Mouse (Mus musculus) central nervous system, embryonic 18 days (tissue): ENCODE results near the gene Cdkl3. TPM values are rescaled to one million over a fixed set of nuclear protein-coding genes. Genes with fewer than 3 reads are reported as not detected.

Experiments
- polyA plus RNA-seq: library from polyadenylated mRNA; depleted of rRNA; stranded (reverse); fragments of >200 nt; gene quantifications from 2 replicates; pipeline ENCODE4 v1.2.3, GENCODE M21; 2012; rRNA removed

Cdkl3 gene
- 21.0 and 22.6 TPM in 2 replicates for polyA plus RNA-seq

GRCm38 (mm10) chr11:52003772-52004528, at the start of gene Cdkl3:
Cdkl3 (plus strand) TSS chr11:52004221.

DNA sequence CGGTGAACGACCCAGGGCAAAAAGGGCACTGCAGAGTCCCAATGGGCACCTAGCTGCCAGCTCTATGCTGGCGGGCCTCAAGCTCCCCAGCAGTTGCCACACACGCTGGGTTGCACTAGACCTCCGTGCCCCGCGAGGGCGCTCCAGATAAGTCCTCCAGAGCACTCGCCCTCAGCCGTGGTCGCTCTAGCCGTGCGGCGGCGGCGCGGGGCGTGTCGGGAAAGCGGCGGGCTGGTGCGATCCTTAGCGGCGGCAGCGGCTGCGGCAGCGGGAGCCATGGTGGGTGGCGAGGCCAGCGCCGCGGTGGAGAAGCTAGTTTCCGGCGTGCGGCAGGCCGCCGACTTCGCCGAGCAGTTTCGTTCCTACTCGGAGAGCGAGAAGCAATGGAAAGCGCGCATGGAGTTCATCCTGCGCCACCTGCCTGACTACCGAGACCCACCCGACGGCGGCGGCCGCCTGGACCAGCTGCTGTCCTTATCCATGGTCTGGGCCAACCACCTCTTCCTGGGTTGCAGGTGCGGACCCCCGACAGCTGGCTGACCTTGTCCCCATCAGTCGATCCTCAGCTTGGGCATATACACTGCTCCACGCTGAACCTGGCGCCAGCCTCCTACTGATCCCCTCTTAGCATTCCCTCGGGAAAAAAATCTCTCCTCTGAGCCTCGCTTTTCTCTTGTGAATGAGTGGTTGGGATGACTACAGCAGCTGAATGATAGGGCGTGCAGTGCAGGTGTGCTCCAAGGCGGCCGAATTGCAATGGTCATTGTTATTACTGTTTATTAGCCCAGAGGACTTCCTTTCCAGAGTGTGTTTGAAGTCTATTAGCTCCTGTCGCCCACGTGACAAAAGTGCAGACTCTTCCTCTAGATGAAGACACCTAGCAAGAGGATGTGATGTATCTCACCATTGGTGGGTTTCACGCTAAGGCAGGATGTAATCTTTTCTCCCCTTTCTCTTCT, 36.3 kb upstream of the Cdkl3 start, which contains the start of gene Cdkn2aipnl:
Gene Cdkn2aipnl (plus strand): TSS at position 219 of the 959 bp plus-strand sequence.

DNA sequence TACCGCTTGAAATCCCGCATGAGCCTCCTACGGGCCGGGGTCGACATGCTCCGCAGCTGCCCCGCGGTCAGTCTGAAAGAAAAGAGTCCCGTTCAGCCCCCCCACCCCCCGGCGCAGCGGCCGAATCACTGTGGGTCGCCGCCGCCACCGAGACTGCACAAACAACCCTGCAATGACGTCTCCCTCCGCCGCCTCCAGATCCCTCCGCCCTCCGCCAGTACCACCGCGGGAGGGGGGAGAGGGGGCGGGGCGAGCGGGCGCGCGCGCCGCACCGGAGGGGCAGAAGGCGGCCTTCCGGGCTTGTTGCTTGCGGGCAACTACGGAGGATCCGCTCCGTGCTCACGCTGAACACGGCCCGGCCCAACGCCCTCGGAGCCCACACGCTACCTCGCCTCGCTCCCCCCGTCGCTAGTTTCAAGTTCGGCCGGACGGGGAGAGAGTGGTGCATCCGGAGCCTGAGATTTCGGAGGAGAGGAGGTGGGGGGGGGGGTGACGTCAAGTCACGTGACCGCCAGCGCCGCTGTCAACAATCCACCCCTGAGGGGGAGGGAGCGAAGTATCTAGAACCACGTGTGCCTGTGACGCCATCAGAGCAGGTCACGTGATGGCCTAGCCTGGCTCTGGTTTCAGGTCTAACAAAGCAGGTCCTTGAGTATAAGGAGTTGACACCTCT, 3.6 kb upstream of the Cdkl3 start, which contains the start of gene Ube2b:
Gene Ube2b (minus strand): TSS at position 473 of the 673 bp plus-strand sequence.

DNA sequence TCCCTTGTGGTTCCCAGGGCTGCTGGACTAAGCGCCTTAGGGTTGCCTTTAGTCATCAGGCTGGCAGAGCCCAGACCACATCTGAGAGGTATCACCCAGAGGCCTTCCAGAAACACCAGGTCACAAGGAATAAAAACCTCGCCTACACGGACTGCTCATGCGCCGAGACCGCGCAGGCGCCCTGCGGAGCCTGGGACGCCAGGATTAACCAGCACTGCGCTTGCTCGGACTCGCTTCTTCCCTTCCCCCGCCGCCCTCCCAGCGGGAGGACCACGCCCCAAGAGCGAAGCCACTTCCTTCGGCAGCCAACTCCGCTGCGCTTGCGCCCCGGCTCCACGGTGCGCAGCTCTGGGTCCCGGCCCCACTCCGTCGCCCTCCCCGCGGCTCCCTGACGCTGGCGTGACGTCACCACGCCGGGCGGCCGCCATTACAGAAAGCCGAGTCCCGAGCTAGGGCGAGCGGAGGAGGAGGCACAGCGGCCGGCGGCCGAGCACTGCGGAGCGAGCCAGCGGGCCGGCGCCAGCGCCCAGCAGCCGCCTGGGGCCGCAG, 94.5 kb downstream of the Cdkl3 start, which contains the start of gene Ppp2ca:
Gene Ppp2ca (plus strand): TSS at position 284 of the 549 bp plus-strand sequence.

Other genes starting within 250 kb of the Cdkl3 start
- gene Sec24a, start 240.6 kb upstream of the Cdkl3 start, polyA plus RNA-seq = 9.7 and 10.1 TPM in 2 replicates
- gene Sar1b, start 240.5 kb upstream of the Cdkl3 start, polyA plus RNA-seq = 105 and 120 TPM in 2 replicates
- gene Jade2, start 146.6 kb upstream of the Cdkl3 start, polyA plus RNA-seq = 2.3 TPM in 2 replicates
- 48.3 and 52.5 TPM in 2 replicates for gene Cdkn2aipnl, start 36.6 kb upstream of the Cdkl3 start, polyA plus RNA-seq
- 235 and 244 TPM in 2 replicates for gene Ube2b, start 3.5 kb upstream of the Cdkl3 start, polyA plus RNA-seq
- gene Ppp2ca, start 94.5 kb downstream of the Cdkl3 start, polyA plus RNA-seq = 120 and 123 TPM in 2 replicates
- not detected in 2 replicates for gene Olfr1373, start 141.3 kb downstream of the Cdkl3 start, polyA plus RNA-seq
- gene Olfr1371, start 209.8 kb downstream of the Cdkl3 start, polyA plus RNA-seq = not detected in 2 replicates
- 327 and 336 TPM in 2 replicates for gene Skp1a, start 227.8 kb downstream of the Cdkl3 start, polyA plus RNA-seq